In genomic region chr7:109602562-109602961, GRCm38 (mm10) we compare ENCODE assay signal across 8 mouse cellular contexts.
DNase-seq lines count a peak whose midpoint lies in the region; ATAC-seq and TF ChIP-seq lines count a peak whose summit lies in the region.
"Had no signal": no experiment of that assay in that cellular context is flagged by ENCODE, and none has a peak within 500 bp of the region (broad histone marks: within the 10 kb centered on the region; RNA-seq: fewer than 3 reads in every experiment).

No protein-coding gene starts in this region.

- DNase-seq in kidney, postnatal 0 days (ENCODE audit: low spot score): no peak
- peak; percentile 75 for DNase-seq in lung, postnatal 36 days
- DNase-seq in neural tube, embryonic 10.5 days (ENCODE audit: extremely low spot score, low spot score): no peak
- DNase-seq in MN1 (ENCODE audit: low spot score): no peak
- DNase-seq in cerebellum, adult 11-12 months: no peak
- DNase-seq: embryo, embryonic 11 days had no signal

- H3K9me3 ChIP-seq in kidney, postnatal 0 days (replicated peaks; ENCODE audit: low read length): no peaks in the 10 kb centered on the region

- 55% methylated on average over 5 of the region's 5 CpGs for WGBS in kidney, postnatal 0 days

- no peak for TF ChIP-seq CTCF in kidney, postnatal 0 days (IDR thresholded peaks at IDR 0.05; ENCODE audit: low read depth)

- no peak overlapping the region for H3K4me3 ChIP-seq in brown adipose tissue, adult 24 weeks (ENCODE audit: insufficient read depth, low read depth, low read length)
- H3K4me3 ChIP-seq in kidney, postnatal 0 days (replicated peaks; ENCODE audit: low read depth, low read length): no peak overlapping the region

- H3K9ac ChIP-seq in kidney, postnatal 0 days (ENCODE audit: low read depth, low read length): no peak overlapping the region

- H3K36me3 ChIP-seq in kidney, postnatal 0 days (ENCODE audit: insufficient read depth, low read length): no peaks in the 10 kb centered on the region

- no peaks in the 10 kb centered on the region for H3K27me3 ChIP-seq in kidney, postnatal 0 days (ENCODE audit: insufficient read depth, low read length)

- ATAC-seq in erythroid progenitor cell, adult 5-6 weeks (replicated peaks; ENCODE audit: low FRiP score, poor library complexity, severe bottlenecking): peak; percentile 84
- peak; percentile 90 for ATAC-seq in kidney, postnatal 0 days (replicated peaks; ENCODE audit: low FRiP score, low read depth)

- no peak overlapping the region for H3K4me2 ChIP-seq in kidney, postnatal 0 days (ENCODE audit: low read length)

- peak overlapping the region; percentile 53 for H3K27ac ChIP-seq in brown adipose tissue, adult 24 weeks (replicated peaks; ENCODE audit: low read depth, low read length)
- H3K27ac ChIP-seq in kidney, postnatal 0 days: peak overlapping the region; percentile 60

- H3K4me1 ChIP-seq in brown adipose tissue, adult 24 weeks (ENCODE audit: control insufficient read depth, insufficient read depth, insufficient read length, low read length): peaks cover 36% of the 10 kb centered on the region
- H3K4me1 ChIP-seq in kidney, postnatal 0 days (replicated peaks; ENCODE audit: insufficient read depth, low read length): 0 out of 2 replicates have a peak, but pooled peaks cover 2% of the 10 kb centered on the region
